Mouse (Mus musculus): ENCODE results near the gene Bcs1l. TPM values are rescaled to one million over a fixed set of nuclear protein-coding genes. Genes with fewer than 3 reads are reported as not detected.

The Bcs1l gene
- 5.9 and 7.7 TPM in 2 replicates for total RNA-seq (2023)

GRCm38 (mm10) chr1:74587773-74588445, at the start of gene Bcs1l, which contains the start of gene Zfp142:
Bcs1l (plus strand) TSS chr1:74588289.
Zfp142 (minus strand) TSS chr1:74588246.

DNA sequence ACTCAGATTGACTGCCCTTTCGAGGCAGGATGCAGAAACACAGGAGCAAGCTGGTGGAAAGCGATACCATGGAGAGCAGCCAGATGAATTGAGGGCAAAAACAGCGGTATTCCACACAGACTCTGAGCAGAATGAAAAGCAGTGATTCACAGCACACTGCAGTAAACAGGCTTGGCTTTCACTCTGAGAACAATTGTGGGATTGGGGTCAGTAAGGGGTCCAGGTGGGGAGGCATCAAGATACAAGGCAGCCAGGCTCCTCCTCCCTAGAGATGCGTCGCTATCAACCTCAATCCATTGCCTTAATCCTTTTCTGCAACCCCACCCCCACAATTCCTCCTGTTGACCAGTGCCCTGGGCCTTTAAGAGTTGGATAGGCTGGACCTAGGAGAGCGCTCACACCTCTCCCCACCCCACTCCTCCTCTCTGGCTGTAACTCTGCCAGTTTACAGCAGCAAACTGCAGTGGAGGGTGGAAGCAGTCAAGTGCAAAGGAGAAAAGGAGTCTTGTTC, 45.6 kb upstream of the Bcs1l start, which contains the start of gene Plcd4:
TSS of gene Plcd4 (plus strand) at position 438 of the 511 bp plus-strand sequence.

DNA sequence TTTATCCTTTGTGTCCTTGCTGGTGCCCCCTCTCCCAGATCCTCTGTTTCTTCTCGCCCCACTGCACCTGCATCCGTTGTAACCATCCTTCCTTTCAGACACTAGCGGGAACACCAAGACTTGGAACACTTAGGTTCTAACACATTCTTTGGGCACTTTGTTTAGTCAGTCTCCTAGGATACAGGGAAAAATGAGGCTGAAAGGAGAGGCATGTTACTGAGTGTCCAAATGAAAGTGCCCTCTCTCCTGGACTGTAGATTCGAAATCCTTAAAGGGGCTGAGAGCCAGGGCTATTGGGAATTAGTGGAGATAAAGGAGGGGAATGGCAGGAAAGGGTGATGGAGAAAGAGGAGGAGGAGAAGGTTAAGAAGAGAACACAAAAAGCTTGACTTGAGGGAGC, 43.9 kb upstream of the Bcs1l start, which contains the start of gene Usp37:
TSS of gene Usp37 (minus strand) at position 101 of the 400 bp plus-strand sequence.

DNA sequence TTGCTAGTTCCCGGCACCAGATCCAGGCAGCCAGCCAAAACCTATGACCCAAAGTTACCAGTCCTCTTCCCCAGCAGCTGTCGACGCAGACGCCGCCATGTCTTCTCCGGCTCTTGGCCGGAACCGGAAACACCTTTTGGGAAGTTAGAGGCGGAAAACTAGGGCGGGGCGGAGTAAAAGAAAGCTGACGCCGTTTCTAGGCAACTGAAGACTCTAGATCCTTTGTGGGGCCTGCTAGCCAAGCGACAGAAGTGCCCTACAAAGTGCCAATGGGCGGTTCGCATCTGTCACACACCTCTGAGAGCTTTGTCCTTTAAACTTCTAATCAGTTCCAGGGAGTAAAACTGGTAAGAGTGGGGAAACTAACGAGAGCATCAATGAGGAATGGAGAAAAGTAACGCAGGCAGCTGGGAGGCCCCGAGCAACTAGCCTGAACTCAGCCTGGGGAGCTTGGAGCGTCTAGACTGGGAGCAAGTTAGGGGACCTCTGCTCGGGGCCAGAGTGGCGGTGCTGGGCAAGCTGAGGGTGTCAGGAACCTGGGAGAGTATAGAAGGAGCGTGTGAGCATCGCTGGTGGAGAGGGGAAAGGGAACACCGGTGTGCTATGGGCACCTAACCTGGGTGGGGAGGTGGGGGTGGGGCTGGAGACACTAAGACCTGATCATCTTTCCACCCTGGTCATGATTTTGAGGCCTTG, 13.3 kb downstream of the Bcs1l start, which contains the start of the genes Rnf25 and Stk36:
TSS of gene Rnf25 (minus strand) at position 131 of the 696 bp plus-strand sequence.
TSS of gene Stk36 (plus strand) at position 179 of the 696 bp plus-strand sequence.

Other genes starting within 250 kb of the Bcs1l start
- not detected in 2 replicates for gene Catip, start 226.2 kb upstream of the Bcs1l start, total RNA-seq (2023)
- 247 and 304 TPM in 2 replicates for gene Slc11a1, start 213.1 kb upstream of the Bcs1l start, total RNA-seq (2023)
- gene Ctdsp1, start 196.8 kb upstream of the Bcs1l start, total RNA-seq (2023): 141 and 163 TPM in 2 replicates
- 0.88 TPM in 1 of 2 replicates, not detected in the other for gene Vil1, start 178.9 kb upstream of the Bcs1l start, total RNA-seq (2023)
- 22.2 and 23.0 TPM in 2 replicates for gene Cnot9, start 82.2 kb upstream of the Bcs1l start, total RNA-seq (2023)
- gene Plcd4, start 45.4 kb upstream of the Bcs1l start, total RNA-seq (2023): 0.41 TPM in 1 of 2 replicates, not detected in the other
- gene Usp37, start 44.0 kb upstream of the Bcs1l start, total RNA-seq (2023): 19.3 and 22.6 TPM in 2 replicates
- gene Zfp142, start within 50 bp of the Bcs1l start, total RNA-seq (2023): 22.9 and 26.7 TPM in 2 replicates
- 42.8 and 46.0 TPM in 2 replicates for gene Rnf25, start 13.1 kb downstream of the Bcs1l start, total RNA-seq (2023)
- 2.0 and 2.9 TPM in 2 replicates for gene Stk36, start 13.2 kb downstream of the Bcs1l start, total RNA-seq (2023)
- gene Ttll4, start 73.5 kb downstream of the Bcs1l start, total RNA-seq (2023): 9.4 and 11.9 TPM in 2 replicates
- 20.6 and 24.9 TPM in 2 replicates for gene Cyp27a1, start 125.3 kb downstream of the Bcs1l start, total RNA-seq (2023)
- gene Prkag3, start 160.9 kb downstream of the Bcs1l start, total RNA-seq (2023): not detected in 2 replicates
- gene Wnt6, start 183.6 kb downstream of the Bcs1l start, total RNA-seq (2023): 0.48 and 0.88 TPM in 2 replicates
- not detected in 2 replicates for gene Wnt10a, start 203.2 kb downstream of the Bcs1l start, total RNA-seq (2023)